Mouse (Mus musculus) kidney, postnatal 0 days (tissue): ENCODE results near the gene Steap4. TPM values are rescaled to one million over a fixed set of nuclear protein-coding genes. Genes with fewer than 3 reads are reported as not detected.

Source experiments
- ATAC-seq: fragments of 200-750 bp; cut with Nextera tagmentation; replicated peaks from 2 replicates; pipeline ENCODE4 v1.8.0; 2017; ENCODE audit warnings: low read depth, moderate number of reproducible peaks, moderate TSS enrichment, moderate library complexity; ENCODE audit not compliant: low FRiP score
- DNase-seq: peaks from one replicate; pipeline ENCODE4 v3.0.0-alpha.2; 2016; ENCODE audit warnings: low spot score
- H3K27ac ChIP-seq: fragments of 300-500 bp; sonication (generic); 2 replicates; pipeline ENCODE4 v1.5.1; 2014; ENCODE audit warnings: mild to moderate bottlenecking
- H3K27me3 ChIP-seq: fragments of 300-500 bp; sonication (generic); 2 replicates; pipeline ENCODE4 v1.6.1; 2014; ENCODE audit warnings: low read length, mixed read lengths; ENCODE audit not compliant: insufficient read depth
- H3K36me3 ChIP-seq: fragments of 300-500 bp; sonication (generic); 2 replicates; pipeline ENCODE4 v1.6.1; 2014; ENCODE audit warnings: low read length, mixed read lengths; ENCODE audit not compliant: insufficient read depth
- H3K4me1 ChIP-seq: fragments of 300-500 bp; sonication (generic); replicated peaks from 2 replicates; pipeline ENCODE4 v1.6.1; 2014; ENCODE audit warnings: antibody characterized with exemption, low read length, mixed read lengths; ENCODE audit not compliant: insufficient read depth
- H3K4me2 ChIP-seq: fragments of 300-500 bp; sonication (generic); 2 replicates; pipeline ENCODE4 v1.6.1; 2014; ENCODE audit warnings: mild to moderate bottlenecking, low read length, moderate library complexity, mixed read lengths
- H3K4me3 ChIP-seq: fragments of 300-500 bp; sonication (generic); replicated peaks from 2 replicates; pipeline ENCODE4 v1.5.1; 2014; ENCODE audit warnings: low read depth, low read length
- H3K9ac ChIP-seq: fragments of 300-500 bp; sonication (generic); 2 replicates; pipeline ENCODE4 v1.6.1; 2014; ENCODE audit warnings: low read depth, low read length
- H3K9me3 ChIP-seq: fragments of 300-500 bp; sonication (generic); replicated peaks from 2 replicates; pipeline ENCODE4 v1.6.1; 2016; ENCODE audit warnings: low read length, inconsistent platforms, mixed read lengths
- CTCF ChIP-seq: IDR thresholded peaks from 2 replicates; pipeline ENCODE4 v1.5.1; 2016; ENCODE audit warnings: antibody characterized with exemption, low read depth, mild to moderate bottlenecking, moderate library complexity
- WGBS: fragments of 180-500 bp; shearing (Covaris S2); extraction: QIAGEN DNeasy Blood & Tissue Kit; methylation state at CpG from one replicate; pipeline ENCODE4 v1.1.7; 2014; 5-methylcytosine and 5-hydroxymethylcytosine counted together
- polyA plus RNA-seq: library from polyadenylated mRNA; unstranded; fragments of >200 nt; fragmentation: Nextera tagmentation; extraction: Ambion mirVana; gene quantifications from 2 replicates; pipeline ENCODE4 v1.2.1, GENCODE M21; 2015

Gene Steap4
- polyA plus RNA-seq, 1 experiment from 2014 or later, result 7.4 TPM

DNA sequence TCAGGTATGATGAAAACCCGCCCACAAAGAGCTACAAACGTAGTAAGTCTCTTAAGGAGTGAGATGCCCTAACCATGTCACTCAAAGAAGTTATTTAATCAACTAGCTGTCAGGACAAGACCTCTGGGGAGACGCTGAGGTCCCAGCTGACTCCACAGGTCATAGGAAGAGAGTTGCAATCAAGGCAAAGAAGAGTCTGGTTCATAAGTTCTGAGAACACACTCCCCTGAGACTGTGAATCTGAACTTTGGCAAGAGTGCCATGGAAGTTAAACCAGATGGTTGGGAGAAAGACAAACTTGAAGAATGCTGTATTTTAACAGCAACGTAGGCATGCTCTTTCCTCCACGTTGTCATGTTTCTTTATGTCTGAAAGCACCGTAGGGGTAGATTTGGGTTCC lies 971 bp upstream of the Steap4 start:
- no peaks in the 10 kb centered on the region for H3K9me3 ChIP-seq
- no peak overlapping the region for H3K9ac ChIP-seq
- WGBS, result 86% methylated on average over 6 of the region's 6 CpGs
- H3K4me3 ChIP-seq, result no peak overlapping the region
- no peaks in the 10 kb centered on the region for H3K27me3 ChIP-seq
- H3K36me3 ChIP-seq, result no peaks in the 10 kb centered on the region
- H3K4me2 ChIP-seq, result no peak overlapping the region
- ATAC-seq (no peak), DNase-seq (no peak)
- H3K27ac ChIP-seq, result no peak overlapping the region
- TF ChIP-seq CTCF, result no peak
- no peaks in the 10 kb centered on the region for H3K4me1 ChIP-seq

DNA sequence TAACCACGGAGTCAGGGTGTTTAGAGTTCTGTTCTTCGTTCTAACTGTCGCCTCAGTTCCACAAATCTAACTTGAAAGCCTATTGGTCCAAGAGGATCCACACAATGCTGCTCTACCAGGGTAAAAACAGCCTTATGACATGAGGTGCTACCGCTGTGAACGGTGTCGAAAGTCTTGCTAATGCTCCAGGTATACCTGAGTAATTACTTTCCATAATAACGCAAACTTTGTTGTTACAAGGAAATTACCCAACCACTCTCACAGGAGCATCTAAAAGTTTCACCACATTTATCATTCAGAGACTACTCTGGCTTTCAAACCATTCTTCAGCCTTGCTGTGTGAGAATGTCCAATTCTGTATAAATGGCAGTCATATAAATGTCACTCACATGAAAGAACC lies 856 bp downstream of the Steap4 start:
- Histone ChIP-seq H3K9me3 (no peaks in the 10 kb centered on the region), H3K4me3 (no peak overlapping the region)
- ATAC-seq, result no peak

DNA sequence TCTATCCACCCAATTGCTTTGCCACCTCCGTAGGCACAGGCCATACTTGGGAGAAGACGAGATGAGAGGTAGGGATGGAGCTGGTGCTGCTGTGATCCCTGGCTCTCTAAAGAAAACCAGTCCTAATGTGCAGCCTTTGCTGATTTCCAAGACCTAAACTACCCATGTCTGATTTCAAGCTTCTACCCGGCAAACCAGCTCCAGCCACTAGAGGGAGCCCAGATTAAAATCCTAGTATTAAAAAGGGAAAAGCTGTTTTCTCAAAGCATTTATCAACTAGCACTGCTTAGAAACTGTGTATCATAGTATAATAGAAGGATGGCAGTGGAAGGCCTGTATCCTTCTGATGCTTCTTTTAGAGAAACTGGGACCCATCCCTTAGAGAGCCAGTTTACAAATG lies 5.0 kb downstream of the Steap4 start:
- TF ChIP-seq CTCF, result peak; percentile 76
- Histone ChIP-seq H3K4me1 (no peaks in the 10 kb centered on the region), H3K4me3 (no peak overlapping the region), H3K4me2 (no peak overlapping the region), H3K27me3 (no peaks in the 10 kb centered on the region), H3K9me3 (no peaks in the 10 kb centered on the region), H3K27ac (no peak overlapping the region), H3K36me3 (no peaks in the 10 kb centered on the region), H3K9ac (no peak overlapping the region)
- peak; percentile 57 for DNase-seq
- no peak for ATAC-seq
- 29% methylated on average over 3 of the region's 3 CpGs for WGBS

More for the DNA sequence above, 856 bp downstream of the Steap4 start:
- DNase-seq, result no peak
- H3K36me3 ChIP-seq, result no peaks in the 10 kb centered on the region
- H3K27ac ChIP-seq, result no peak overlapping the region
- H3K4me1 ChIP-seq, result no peaks in the 10 kb centered on the region
- H3K27me3 ChIP-seq, result no peaks in the 10 kb centered on the region
- 68% methylated on average over 7 of the region's 7 CpGs for WGBS
- H3K4me2 ChIP-seq, result no peak overlapping the region
- TF ChIP-seq CTCF, result no peak
- no peak overlapping the region for H3K9ac ChIP-seq

DNA sequence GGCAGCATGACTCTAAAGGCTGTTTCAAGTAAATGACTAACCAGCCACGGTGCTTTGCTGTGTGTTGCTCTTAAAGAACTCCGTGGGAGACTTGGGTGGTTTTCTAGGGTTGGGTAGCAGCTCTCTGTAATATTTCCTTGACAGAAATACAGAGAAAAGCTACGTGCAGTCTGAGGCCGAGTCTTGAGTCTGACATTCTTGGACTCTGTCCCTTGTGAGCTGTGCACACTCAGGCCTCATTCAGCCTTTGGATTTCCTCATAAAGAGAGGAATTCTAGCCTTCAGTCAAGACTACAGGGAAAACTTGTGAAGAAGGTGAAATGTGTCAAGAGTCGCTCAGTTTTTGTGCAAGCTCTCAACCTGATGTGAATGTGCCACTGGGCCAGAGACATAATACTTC lies 7.9 kb downstream of the Steap4 start:
- Histone ChIP-seq H3K4me1 (no peaks in the 10 kb centered on the region), H3K4me3 (no peak overlapping the region), H3K36me3 (no peaks in the 10 kb centered on the region), H3K27ac (no peak overlapping the region), H3K9ac (no peak overlapping the region), H3K4me2 (no peak overlapping the region), H3K27me3 (no peaks in the 10 kb centered on the region), H3K9me3 (no peaks in the 10 kb centered on the region)
- DNase-seq, result no peak
- no peak for TF ChIP-seq CTCF
- WGBS, result 66% methylated on average over 5 of the region's 5 CpGs
- ATAC-seq, result 0 out of 2 replicates have a peak, but pooled peaks have one; percentile 29

DNA sequence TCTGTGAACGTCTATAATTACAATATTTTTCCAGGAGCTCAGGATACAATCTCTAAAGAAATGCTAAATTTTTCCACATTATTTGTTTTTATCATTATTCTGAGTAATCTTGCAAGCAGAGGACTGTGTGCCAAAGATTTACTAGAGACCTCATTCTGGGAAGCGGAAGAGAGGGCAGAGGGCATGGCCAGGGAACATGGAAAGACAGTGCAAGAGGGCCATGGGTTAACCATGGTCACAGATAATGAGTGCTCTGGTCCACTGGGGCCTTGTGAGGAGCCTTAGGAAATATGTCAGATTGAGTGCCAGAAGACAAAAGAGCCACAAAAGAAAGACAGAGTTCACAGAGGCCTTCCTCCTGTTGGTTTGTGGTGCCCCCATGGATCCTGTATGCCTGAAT lies 12.0 kb downstream of the Steap4 start:
- no peaks in the 10 kb centered on the region for H3K9me3 ChIP-seq
- no peaks in the 10 kb centered on the region for H3K36me3 ChIP-seq
- no peak overlapping the region for H3K4me3 ChIP-seq
- no peak for ATAC-seq
- no peak overlapping the region for H3K4me2 ChIP-seq
- H3K27ac ChIP-seq, result no peak overlapping the region
- H3K9ac ChIP-seq, result no peak overlapping the region
- no peaks in the 10 kb centered on the region for H3K4me1 ChIP-seq
- no peak for TF ChIP-seq CTCF
- H3K27me3 ChIP-seq, result no peaks in the 10 kb centered on the region
- WGBS, result 86% methylated on average over 2 of the region's 2 CpGs
- no peak for DNase-seq

DNA sequence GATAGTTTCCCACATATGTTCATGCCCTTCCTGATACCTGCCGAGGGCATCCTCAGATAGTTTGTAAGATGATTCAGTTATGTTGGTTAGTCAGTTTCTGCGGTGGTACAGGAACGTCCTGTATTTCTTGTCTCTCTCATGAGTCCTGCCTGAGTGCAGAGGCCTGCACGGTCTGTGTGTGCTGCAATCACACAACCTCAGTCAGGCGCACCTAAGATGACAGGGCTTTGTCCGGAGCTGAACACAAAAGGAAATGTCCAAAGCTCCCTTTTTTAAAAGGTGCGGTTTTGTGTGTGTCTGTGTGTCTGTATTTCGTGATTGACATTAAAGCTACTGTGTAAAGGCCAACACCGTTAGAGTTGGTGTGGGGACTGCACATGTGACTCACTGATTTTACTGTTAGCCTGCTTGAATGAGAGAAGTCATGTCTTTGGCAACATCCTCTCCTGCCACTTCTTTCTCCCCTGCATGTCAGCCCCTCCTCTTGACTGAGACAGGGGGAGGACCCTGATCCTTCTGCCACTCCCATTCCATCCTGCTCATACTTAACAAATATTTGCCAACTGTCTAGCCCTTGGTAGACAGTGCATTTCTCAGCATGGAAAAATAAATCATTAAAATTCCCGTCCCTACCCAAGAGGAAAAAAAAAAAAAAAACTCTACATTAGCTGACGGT lies 14.4 kb downstream of the Steap4 start:
- no peak overlapping the region for H3K4me2 ChIP-seq
- H3K4me3 ChIP-seq, result no peak overlapping the region
- H3K27me3 ChIP-seq, result no peaks in the 10 kb centered on the region
- no peaks in the 10 kb centered on the region for H3K36me3 ChIP-seq
- no peak for TF ChIP-seq CTCF
- no peaks in the 10 kb centered on the region for H3K4me1 ChIP-seq
- H3K27ac ChIP-seq, result no peak overlapping the region
- DNase-seq (no peak), ATAC-seq (no peak)
- H3K9ac ChIP-seq, result no peak overlapping the region
- no peaks in the 10 kb centered on the region for H3K9me3 ChIP-seq
- 83% methylated on average over 11 of the region's 11 CpGs for WGBS

DNA sequence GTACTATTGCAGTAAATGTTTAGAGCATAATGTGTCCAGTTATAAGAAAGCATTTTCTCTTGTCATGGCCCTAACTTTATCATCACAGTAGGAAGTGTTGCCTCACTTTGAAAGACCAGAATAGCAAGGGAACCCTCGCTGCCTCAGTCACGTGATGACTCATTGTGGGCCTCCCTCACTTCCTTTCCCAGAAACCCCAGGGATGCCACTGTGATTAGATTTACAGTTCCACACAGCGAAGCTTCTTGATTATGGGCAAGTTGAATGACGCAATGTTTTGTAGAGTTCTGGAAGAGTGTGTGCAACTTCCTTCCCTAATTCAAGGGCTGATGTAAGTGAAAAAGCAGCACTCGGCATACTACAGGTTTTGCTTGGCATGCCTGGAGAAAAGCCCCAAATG lies 20.3 kb downstream of the Steap4 start:
- Histone ChIP-seq H3K9ac (no peak overlapping the region), H3K4me1 (no peaks in the 10 kb centered on the region), H3K9me3 (no peaks in the 10 kb centered on the region), H3K4me3 (no peak overlapping the region), H3K27me3 (no peaks in the 10 kb centered on the region), H3K4me2 (no peak overlapping the region), H3K36me3 (no peaks in the 10 kb centered on the region), H3K27ac (no peak overlapping the region)
- TF ChIP-seq CTCF, result no peak
- no peak for ATAC-seq
- 87% methylated on average over 5 of the region's 5 CpGs for WGBS
- DNase-seq, result no peak
